Mouse (Mus musculus) neural tube, embryonic 10.5 days (tissue): ENCODE results near the gene Mc3r.

Experiments used
- DNase-seq: peaks from one replicate; pipeline ENCODE4 v3.0.0-alpha.2; 2017; ENCODE audit warnings: low spot score; ENCODE audit errors: extremely low spot score

Gene Mc3r

GRCm38 (mm10) chr2:172248106-172248764 is at the start of gene Mc3r:
Gene Mc3r (plus strand): TSS chr2:172248492.
- peak; percentile 70 for DNase-seq

DNA sequence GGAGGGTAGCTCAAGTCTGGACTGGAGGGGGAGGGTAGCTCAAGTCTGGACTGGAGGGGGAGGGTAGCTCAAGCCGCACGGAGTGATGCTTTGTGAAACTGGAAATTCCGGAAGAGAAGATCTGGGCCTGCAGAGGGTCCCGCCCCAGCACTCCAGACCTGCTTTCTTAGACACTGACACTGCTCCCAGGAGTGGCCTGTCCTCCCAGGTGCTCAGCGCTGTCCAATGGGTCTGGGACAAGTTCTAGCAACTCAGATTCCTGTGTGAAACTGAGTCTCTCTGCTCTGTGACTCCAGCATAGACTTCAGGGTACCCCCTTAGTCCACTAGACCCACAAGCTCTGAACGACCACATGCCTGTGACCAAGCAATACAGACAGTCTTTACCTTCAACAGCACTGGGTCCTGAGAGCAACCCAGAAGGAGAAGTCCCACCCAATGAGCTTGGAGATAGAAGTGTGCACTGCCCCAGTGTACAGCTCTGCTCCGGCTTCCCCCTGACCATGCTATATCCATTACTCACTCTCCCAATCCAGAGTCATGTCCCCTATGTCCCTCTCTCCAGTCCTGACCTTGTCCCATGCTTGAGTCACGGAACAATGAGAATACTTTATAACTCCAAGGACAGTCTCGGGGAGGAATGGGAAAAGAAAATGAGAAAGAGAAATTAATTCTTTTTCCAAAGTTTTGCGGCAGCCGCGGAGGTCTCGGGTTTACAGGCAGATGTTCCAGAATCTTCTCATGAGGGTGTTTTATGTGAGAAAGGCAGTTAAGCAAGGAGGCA is 46.1 kb upstream of the Mc3r start:
- DNase-seq = no peak

- peak; percentile 90 for DNase-seq
Observed at GRCm38 (mm10) chr2:172207003-172207402, 41.3 kb upstream of the Mc3r start.

DNA sequence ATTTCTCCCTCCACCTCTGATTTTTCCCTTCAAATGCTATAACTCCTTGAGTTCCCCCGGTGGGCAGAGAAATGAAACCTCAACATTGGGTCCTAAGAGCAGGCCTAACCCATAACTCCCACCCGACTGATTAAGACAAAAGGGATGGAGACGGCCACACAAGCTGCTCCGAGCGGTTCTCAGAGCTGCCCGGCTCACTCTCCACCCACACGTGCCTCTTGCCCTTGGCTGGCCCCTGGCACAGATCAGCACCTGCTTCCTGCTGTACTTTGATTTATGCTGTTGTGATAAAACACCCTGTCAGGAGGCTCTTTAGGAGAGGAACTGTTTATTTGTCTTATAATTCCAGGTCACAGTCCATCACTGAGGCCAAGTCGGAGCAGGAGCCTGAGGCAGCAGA is 34.8 kb upstream of the Mc3r start:
- no peak for DNase-seq

GRCm38 (mm10) chr2:172214336-172214735 is 34.0 kb upstream of the Mc3r start:
- no peak for DNase-seq

DNA sequence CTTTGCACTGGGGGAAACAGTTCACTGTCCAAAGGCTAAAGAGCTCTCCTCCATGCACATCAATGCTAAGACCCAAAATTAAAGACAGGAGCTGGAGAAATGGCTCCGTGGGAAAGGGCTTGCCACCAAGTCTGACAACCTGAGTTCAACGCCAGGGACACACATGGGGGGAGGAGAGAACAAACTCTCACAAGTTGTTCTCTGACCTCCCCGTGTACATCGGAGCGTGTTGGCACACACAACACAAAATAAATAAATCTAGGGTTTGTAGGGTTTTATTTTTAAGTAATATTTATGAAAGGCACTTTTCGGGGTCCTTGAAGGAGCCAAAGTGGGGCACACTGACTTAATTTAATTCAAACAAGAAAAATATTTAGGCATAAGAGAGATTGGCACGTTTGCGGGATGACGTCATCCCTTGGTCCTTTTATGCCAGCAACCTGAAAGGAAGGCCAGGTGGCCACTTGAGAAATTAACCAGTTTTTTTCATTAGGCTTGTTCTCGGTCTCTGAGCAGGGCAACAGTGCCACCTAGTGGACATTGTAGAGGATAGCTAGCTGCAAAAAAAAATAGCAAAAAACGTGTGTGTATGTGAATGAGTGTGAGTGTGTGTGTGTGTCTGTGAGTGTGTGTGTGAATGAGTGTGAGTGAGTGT is 32.7 kb upstream of the Mc3r start:
- peak; percentile 56 for DNase-seq

- DNase-seq = no peak
Observed at GRCm38 (mm10) chr2:172216163-172216915, 32.0 kb upstream of the Mc3r start.

DNA sequence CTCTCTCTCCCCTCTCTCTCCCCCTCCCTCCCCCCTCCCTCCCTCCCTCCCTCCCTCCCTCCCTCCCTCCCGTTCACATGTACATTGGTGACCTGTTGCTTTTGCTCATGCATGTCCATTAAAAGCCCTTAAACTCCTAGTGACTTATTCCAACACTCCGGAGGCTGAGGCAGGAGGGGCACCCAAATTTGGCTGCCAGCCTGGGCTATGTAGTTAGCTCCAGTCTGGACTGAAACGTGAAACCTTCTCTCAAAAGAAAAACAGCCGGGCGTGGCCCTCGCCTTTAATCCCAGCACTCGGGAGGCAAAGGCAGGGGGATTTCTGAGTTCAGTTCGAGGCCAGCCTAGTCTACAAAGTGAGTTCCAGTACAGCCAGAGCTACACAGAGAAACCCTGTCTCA is 30.4 kb upstream of the Mc3r start:
- DNase-seq = no peak

DNA sequence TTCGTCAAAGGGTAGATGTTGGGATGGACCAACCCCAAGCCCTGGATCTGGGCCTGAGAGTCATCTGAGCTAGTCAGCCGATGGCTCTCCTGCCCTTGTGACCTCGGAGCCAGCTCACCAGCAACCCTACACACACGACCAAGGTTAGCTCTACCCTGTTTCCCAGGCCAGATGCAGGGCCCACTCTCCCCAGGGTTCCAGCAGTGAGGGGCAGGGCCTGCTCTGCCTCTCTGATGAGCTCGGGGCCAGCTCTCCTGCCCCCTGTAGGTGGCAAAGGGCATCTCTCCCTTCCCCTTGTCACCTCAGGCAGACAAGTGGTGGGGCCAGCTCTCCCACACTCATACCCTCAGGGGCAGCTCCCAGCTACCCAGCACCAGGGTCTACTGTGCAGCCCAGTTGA is 29.1 kb upstream of the Mc3r start:
- DNase-seq = no peak

DNA sequence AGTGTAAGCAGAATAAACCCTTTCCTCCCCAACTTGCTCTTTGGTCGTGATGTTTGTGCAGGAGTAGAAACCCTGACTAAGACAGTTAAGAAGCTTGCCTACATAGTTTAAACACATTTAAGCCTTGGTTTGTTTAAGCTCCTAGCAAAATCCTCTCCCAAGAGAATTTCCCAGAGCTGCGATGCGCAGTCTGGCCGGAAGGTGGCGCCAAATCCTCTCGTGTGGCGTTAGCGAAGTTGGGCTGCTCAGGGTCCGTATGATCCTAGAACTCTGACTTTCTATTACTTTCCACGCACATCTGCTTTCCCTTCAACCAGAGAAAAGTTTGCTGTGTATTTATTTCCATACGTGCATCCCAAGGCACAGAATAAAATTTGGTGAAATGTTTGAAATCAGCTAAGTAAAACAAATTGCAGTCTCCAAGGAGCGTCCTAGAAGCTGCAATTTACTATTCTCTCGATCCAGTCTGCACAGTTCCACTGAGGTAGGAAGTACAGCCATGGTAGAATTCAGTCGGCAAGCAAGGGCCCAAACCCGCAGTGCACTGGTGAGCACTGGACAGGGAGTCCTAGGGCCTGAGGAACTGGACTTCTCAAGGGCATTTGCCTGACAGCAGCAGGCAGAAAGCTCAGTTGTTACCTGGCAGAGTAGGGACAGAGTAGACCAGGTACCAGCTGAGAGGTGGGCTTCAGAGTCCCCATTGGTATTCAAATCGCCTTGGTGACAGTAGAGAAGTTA is 26.5 kb upstream of the Mc3r start:
- DNase-seq = peak; percentile 89

- no peak for DNase-seq
Observed at GRCm38 (mm10) chr2:172222394-172222785, 25.9 kb upstream of the Mc3r start.

DNA sequence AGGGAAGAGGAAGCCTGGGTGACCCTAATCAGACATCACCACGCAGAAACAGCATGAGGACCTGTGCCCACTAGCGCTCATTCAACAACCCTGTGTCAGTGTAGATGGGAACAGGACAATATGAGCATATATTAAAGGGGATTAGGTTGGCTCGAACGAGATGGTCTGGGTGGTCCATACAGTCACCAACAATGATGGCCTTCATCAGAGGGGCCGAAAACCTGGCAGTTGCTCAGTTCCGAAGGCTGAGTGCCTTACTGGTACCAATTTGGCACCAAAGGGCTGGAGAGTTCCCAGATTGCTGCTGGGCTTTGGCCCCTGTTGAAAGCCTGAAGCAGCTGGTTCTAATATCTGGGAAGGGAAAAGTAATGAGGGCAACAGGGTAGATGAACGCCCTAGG is 25.4 kb upstream of the Mc3r start:
- DNase-seq = no peak

DNA sequence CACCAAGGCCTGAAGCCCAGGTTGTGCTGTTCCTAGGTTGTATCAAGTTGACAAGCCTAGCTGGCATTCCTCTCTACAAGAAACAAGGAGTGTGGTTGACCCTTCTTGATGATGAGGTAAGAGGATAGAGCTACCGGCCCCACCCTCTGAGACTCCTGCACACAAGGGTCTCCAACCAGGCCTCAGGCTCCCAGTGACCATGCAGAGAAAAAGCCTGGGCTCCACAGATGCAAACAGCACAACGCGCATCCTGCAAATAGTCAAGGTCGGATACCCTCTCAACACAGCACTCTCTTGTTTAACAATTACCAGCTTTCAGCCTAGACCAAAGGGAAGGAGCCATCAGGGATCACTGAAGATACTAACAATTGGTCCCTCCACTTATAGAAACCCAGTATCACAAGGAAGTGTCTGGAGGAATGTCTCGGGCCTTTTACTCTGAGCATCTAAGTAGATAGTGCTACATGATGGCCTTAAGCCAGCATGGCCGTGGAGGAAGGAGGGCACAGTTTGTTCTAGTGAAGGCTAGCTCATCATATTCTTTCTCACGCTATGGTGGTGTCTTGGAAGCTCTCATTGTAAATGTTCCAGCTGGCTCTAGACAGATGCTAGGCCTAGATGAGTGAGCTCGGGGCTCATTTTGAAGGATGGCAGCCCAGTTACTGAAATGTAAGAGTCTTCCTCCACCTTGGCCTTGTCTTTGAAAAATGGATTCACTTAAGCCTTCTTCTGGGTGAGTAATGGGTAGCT is 24.7 kb upstream of the Mc3r start:
- DNase-seq = no peak

GRCm38 (mm10) chr2:172226945-172227344 is 21.3 kb upstream of the Mc3r start:
- no peak for DNase-seq

DNA sequence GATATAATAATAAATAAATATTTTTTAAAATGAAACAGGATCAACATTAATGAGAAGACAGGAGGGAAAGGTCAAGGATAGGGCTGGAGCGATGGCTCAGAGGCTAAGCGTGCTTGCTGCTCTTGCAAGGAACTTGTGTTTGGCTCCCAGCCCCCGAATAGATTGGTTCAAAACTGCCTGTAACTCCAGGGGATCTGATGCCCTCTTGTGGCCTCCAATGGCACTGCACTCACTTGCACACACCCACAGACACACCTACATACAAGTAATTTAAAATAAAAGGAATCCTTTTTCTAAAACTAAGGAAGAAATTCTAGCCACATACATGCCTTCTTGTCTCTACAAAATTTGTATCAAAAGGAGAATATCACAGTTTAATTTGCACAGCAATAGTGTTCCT is 20.5 kb upstream of the Mc3r start:
- DNase-seq = no peak

GRCm38 (mm10) chr2:172229190-172229589 is 19.1 kb upstream of the Mc3r start:
- DNase-seq = no peak

DNA sequence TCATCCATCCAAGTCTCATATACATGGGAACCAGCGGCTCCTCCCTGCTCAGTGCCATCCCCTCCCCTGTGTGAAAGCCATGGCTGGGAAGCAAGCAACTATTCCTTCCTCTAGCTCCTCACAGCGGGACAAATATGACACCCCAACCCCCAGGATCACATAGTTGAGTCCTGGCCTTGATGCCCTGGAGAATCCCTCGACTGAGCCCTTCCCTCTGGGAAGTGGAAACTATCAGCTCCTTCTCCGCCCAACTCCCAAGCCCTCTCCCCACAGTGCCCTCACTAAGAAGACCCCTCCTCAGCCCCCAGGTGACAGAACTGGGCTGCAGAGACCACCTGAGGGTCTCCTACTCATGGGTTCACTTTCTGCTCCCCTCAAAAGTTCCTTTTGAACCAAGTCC is 18.2 kb upstream of the Mc3r start:
- no peak for DNase-seq

DNA sequence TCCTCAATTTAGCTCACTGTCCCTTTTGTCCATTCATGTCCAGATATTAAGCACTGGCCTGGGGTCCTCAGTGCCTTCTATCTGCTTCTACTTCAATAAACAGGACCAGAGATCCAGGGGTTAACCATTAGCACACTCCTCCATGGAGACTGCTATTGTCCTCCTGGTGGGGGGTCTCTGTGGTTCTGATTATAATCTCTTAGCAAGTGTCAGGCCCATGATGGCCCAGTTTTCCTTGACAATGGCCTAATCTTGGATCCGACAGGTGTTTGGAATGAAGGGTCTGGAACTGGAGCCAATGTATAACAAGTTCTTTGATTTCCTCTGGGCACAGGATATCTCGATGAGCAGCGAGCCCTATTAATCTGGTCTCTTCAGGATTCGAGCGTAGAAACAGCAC is 10.1 kb upstream of the Mc3r start:
- DNase-seq = no peak

- DNase-seq = peak; percentile 51
Observed at GRCm38 (mm10) chr2:172241031-172241430, 7.3 kb upstream of the Mc3r start.

DNA sequence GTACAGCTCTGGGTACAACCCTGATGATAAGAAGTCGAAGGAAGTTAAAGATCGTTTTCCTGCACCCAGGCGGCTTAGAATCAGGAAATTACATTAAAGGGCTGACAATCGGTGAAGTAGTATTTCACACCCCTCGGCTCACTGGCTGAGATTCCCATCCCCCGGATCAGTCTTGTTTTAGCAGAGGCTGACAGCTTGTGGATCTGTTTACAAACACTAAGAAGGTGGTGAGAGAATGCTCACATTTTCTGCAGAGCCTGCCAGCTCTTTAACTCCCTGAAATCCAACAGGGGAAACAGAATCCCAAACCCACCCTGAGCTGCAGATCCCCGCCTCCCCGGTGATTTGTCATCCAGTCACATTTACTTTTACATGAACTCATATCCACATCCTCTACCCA is 2.8 kb upstream of the Mc3r start:
- no peak for DNase-seq
